Mouse (Mus musculus): ENCODE measurements around the gene Alad.

GRCm38 (mm10) chr4:62559797-62560329 lies 40.1 kb upstream of the Alad start, which contains the start of gene Rgs3:
- TF ChIP-seq POLR2A (IDR thresholded peaks at IDR 0.05; ENCODE audit: borderline replicate concordance, extremely low read depth, insufficient read depth, insufficient read length, poor library complexity, severe bottlenecking): no peak
- TF ChIP-seq CTCF (IDR thresholded peaks at IDR 0.05; ENCODE audit: borderline replicate concordance, extremely low read depth, insufficient read depth, insufficient read length): no peak

Data from brain, embryonic 14.5 days (tissue).